In genomic region chr5:74283545-74283944, GRCm38 (mm10) we compare ENCODE assay signal across 8 mouse cellular contexts.
DNase-seq lines count a peak whose midpoint lies in the region; ATAC-seq and TF ChIP-seq lines count a peak whose summit lies in the region.

No protein-coding gene starts in this region.

- H3K4me2 ChIP-seq in midbrain, embryonic 16.5 days (ENCODE audit: low read length): no peak overlapping the region
- H3K4me2 ChIP-seq in stomach, postnatal 0 days (replicated peaks; ENCODE audit: low read depth): no peak overlapping the region

- H3K36me3 ChIP-seq in midbrain, embryonic 10.5 days: no peaks in the 10 kb centered on the region
- H3K36me3 ChIP-seq in midbrain, embryonic 16.5 days (ENCODE audit: control insufficient read depth, insufficient read depth, low read length): no peaks in the 10 kb centered on the region
- H3K36me3 ChIP-seq in stomach, postnatal 0 days (ENCODE audit: control insufficient read depth, insufficient read depth, low read length): no peaks in the 10 kb centered on the region

- intact Hi-C loops in left cerebral cortex, adult 2 months (cut with DNase I): loop anchor here (2.0 kb wide), 1 partner anchor 345 kb away; no protein-coding TSS in a partner anchor

- no peaks in the 10 kb centered on the region for H3K27me3 ChIP-seq in midbrain, embryonic 10.5 days (ENCODE audit: low read depth, poor library complexity, severe bottlenecking)
- no peaks in the 10 kb centered on the region for H3K27me3 ChIP-seq in midbrain, embryonic 16.5 days (ENCODE audit: control insufficient read depth, insufficient read depth, low read depth, low read length)
- H3K27me3 ChIP-seq in stomach, postnatal 0 days (ENCODE audit: control insufficient read depth, insufficient read depth, low read length): no peaks in the 10 kb centered on the region

- H3K27ac ChIP-seq in midbrain, embryonic 10.5 days (replicated peaks): no peak overlapping the region
- no peak overlapping the region for H3K27ac ChIP-seq in midbrain, embryonic 16.5 days (ENCODE audit: low read length)
- no peak overlapping the region for H3K27ac ChIP-seq in left cerebral cortex, adult 2 months
- no peak overlapping the region for H3K27ac ChIP-seq in stomach, postnatal 0 days (replicated peaks)

- DNase-seq in frontal cortex, postnatal 25 days (ENCODE audit: low spot score in 2 of 2): no peak
- peak; percentile 32 for DNase-seq in midbrain, embryonic 10.5 days (ENCODE audit: low spot score)
- DNase-seq in adrenal gland, postnatal 14 days: peak; percentile 53
- DNase-seq in left cerebral cortex, adult 2 months (ENCODE audit: extremely low spot score in 1 of 2, low spot score in 2 of 2): no peak
- DNase-seq in stomach, postnatal 0 days (ENCODE audit: low spot score): no peak

- H3K4me3 ChIP-seq in midbrain, embryonic 10.5 days: no peak overlapping the region
- no peak overlapping the region for H3K4me3 ChIP-seq in midbrain, embryonic 16.5 days (ENCODE audit: low read depth, low read length)
- no peak overlapping the region for H3K4me3 ChIP-seq in left cerebral cortex, adult 2 months
- no peak overlapping the region for H3K4me3 ChIP-seq in stomach, postnatal 0 days (ENCODE audit: low read depth, low read length)

- H3K9me3 ChIP-seq in midbrain, embryonic 10.5 days (replicated peaks): no peaks in the 10 kb centered on the region
- no peaks in the 10 kb centered on the region for H3K9me3 ChIP-seq in midbrain, embryonic 16.5 days (replicated peaks; ENCODE audit: control insufficient read depth, low read length, poor library complexity, severe bottlenecking)
- H3K9me3 ChIP-seq in stomach, postnatal 0 days (ENCODE audit: control insufficient read depth, low read length): no peaks in the 10 kb centered on the region

- no peak overlapping the region for H3K9ac ChIP-seq in midbrain, embryonic 16.5 days (ENCODE audit: low read depth, low read length)
- H3K9ac ChIP-seq in stomach, postnatal 0 days (ENCODE audit: low read length): no peak overlapping the region

- WGBS in midbrain, embryonic 10.5 days: 46% methylated on average over 8 of the region's 8 CpGs
- 48% methylated on average over 8 of the region's 8 CpGs for WGBS in midbrain, embryonic 16.5 days
- WGBS in stomach, postnatal 0 days: 45% methylated on average over 8 of the region's 8 CpGs

- peak; percentile 65 for TF ChIP-seq CTCF in left cerebral cortex, adult 2 months (IDR thresholded peaks at IDR 0.05)
- peak; percentile 90 for TF ChIP-seq CTCF in stomach, postnatal 0 days (IDR thresholded peaks at IDR 0.05; ENCODE audit: low read depth)

- H3K4me1 ChIP-seq in midbrain, embryonic 10.5 days: peaks cover 10% of the 10 kb centered on the region
- H3K4me1 ChIP-seq in midbrain, embryonic 16.5 days (ENCODE audit: control insufficient read depth, insufficient read depth, low read length): no peaks in the 10 kb centered on the region
- H3K4me1 ChIP-seq in stomach, postnatal 0 days (replicated peaks; ENCODE audit: control insufficient read depth, insufficient read depth): 0 out of 2 replicates have a peak, but pooled peaks cover 3% of the 10 kb centered on the region

- peak; percentile 80 for ATAC-seq in frontal cortex, adult (ENCODE audit: low TSS enrichment)
- ATAC-seq in midbrain, embryonic 16.5 days: no peak
- no peak; the same call in 1 of the 2 replicates for ATAC-seq in stomach, postnatal 0 days (ENCODE audit: low FRiP score, low TSS enrichment)
- no peak for ATAC-seq in erythroblast, adult 5-6 weeks (replicated peaks; ENCODE audit: low FRiP score, poor library complexity, severe bottlenecking)

- no peak for TF ChIP-seq EP300 in stomach, postnatal 0 days (optimal IDR thresholded peaks at IDR 0.05)

Comparison
In these comparisons a context has a peak if more than half of its experiments do, and no peak if none do; other contexts are left out.
1. DNase-seq: peak in midbrain, embryonic 10.5 days (single experiment) and adrenal gland, postnatal 14 days (single experiment); none in frontal cortex, postnatal 25 days (0 of 2), left cerebral cortex, adult 2 months (0 of 2) and stomach, postnatal 0 days (single experiment).